Mouse (Mus musculus): ENCODE measurements around the gene Pde7b.

Gene Pde7b

GRCm38 (mm10) chr10:20548833-20549710 lies 175.8 kb downstream of the Pde7b start:
- in situ Hi-C loops (cut with MboI): no loop called here

GRCm38 (mm10) chr10:20547951-20548551 lies 176.8 kb downstream of the Pde7b start:
- in situ Hi-C loops (cut with MboI): no loop called here

GRCm38 (mm10) chr10:20543121-20543520 lies 181.8 kb downstream of the Pde7b start:
- in situ Hi-C loops (cut with MboI): no loop called here

- in situ Hi-C loops (cut with MboI): no loop called here
Measured at GRCm38 (mm10) chr10:20533811-20534210, 191.1 kb downstream of the Pde7b start.

- in situ Hi-C loops (cut with MboI): no loop called here
Measured at GRCm38 (mm10) chr10:20531921-20532320, 193.0 kb downstream of the Pde7b start.

- in situ Hi-C loops (cut with MboI): no loop called here
Measured at GRCm38 (mm10) chr10:20528544-20529411, 196.1 kb downstream of the Pde7b start.

GRCm38 (mm10) chr10:20527737-20528136 lies 197.1 kb downstream of the Pde7b start:
- in situ Hi-C loops (cut with MboI): no loop called here

GRCm38 (mm10) chr10:20518529-20518889 lies 206.4 kb downstream of the Pde7b start:
- in situ Hi-C loops (cut with MboI): loop anchor here (25.0 kb wide), 1 partner anchor 419 kb away; no protein-coding TSS in a partner anchor

- in situ Hi-C loops (cut with MboI): loop anchor here (25.0 kb wide), 1 partner anchor 419 kb away; no protein-coding TSS in a partner anchor
Measured at GRCm38 (mm10) chr10:20517756-20518528, 206.9 kb downstream of the Pde7b start.

- in situ Hi-C loops (cut with MboI): loop anchor here (25.0 kb wide), 1 partner anchor 423 kb away; no protein-coding TSS in a partner anchor
Measured at GRCm38 (mm10) chr10:20513891-20514290, 211.0 kb downstream of the Pde7b start.

GRCm38 (mm10) chr10:20513461-20513860 lies 211.4 kb downstream of the Pde7b start:
- in situ Hi-C loops (cut with MboI): loop anchor here (25.0 kb wide), 1 partner anchor 424 kb away; no protein-coding TSS in a partner anchor

GRCm38 (mm10) chr10:20509819-20510218 lies 215.1 kb downstream of the Pde7b start:
- in situ Hi-C loops (cut with MboI): loop anchor here (25.0 kb wide), 1 partner anchor 427 kb away; no protein-coding TSS in a partner anchor

GRCm38 (mm10) chr10:20508497-20508896 lies 216.4 kb downstream of the Pde7b start:
- in situ Hi-C loops (cut with MboI): loop anchor here (25.0 kb wide), 1 partner anchor 429 kb away; no protein-coding TSS in a partner anchor

GRCm38 (mm10) chr10:20507732-20508412 lies 217.0 kb downstream of the Pde7b start:
- in situ Hi-C loops (cut with MboI): loop anchor here (25.0 kb wide), 1 partner anchor 429 kb away; no protein-coding TSS in a partner anchor

- in situ Hi-C loops (cut with MboI): loop anchor here (25.0 kb wide), 1 partner anchor 430 kb away; no protein-coding TSS in a partner anchor
Measured at GRCm38 (mm10) chr10:20507069-20507468, 217.8 kb downstream of the Pde7b start.

GRCm38 (mm10) chr10:20505454-20505853 lies 219.4 kb downstream of the Pde7b start:
- in situ Hi-C loops (cut with MboI): loop anchor here (25.0 kb wide), 1 partner anchor 432 kb away; no protein-coding TSS in a partner anchor

GRCm38 (mm10) chr10:20504800-20505199 lies 220.1 kb downstream of the Pde7b start:
- in situ Hi-C loops (cut with MboI): loop anchor here (25.0 kb wide), 1 partner anchor 433 kb away; no protein-coding TSS in a partner anchor

- in situ Hi-C loops (cut with MboI): loop anchor here (25.0 kb wide), 1 partner anchor 434 kb away; no protein-coding TSS in a partner anchor
Measured at GRCm38 (mm10) chr10:20503265-20504025, 221.4 kb downstream of the Pde7b start.

GRCm38 (mm10) chr10:20501221-20501620 lies 223.7 kb downstream of the Pde7b start:
- in situ Hi-C loops (cut with MboI): loop anchor here (25.0 kb wide), 1 partner anchor 436 kb away; no protein-coding TSS in a partner anchor

Measured in mature B cell (primary cell).